In the genomic region with DNA sequence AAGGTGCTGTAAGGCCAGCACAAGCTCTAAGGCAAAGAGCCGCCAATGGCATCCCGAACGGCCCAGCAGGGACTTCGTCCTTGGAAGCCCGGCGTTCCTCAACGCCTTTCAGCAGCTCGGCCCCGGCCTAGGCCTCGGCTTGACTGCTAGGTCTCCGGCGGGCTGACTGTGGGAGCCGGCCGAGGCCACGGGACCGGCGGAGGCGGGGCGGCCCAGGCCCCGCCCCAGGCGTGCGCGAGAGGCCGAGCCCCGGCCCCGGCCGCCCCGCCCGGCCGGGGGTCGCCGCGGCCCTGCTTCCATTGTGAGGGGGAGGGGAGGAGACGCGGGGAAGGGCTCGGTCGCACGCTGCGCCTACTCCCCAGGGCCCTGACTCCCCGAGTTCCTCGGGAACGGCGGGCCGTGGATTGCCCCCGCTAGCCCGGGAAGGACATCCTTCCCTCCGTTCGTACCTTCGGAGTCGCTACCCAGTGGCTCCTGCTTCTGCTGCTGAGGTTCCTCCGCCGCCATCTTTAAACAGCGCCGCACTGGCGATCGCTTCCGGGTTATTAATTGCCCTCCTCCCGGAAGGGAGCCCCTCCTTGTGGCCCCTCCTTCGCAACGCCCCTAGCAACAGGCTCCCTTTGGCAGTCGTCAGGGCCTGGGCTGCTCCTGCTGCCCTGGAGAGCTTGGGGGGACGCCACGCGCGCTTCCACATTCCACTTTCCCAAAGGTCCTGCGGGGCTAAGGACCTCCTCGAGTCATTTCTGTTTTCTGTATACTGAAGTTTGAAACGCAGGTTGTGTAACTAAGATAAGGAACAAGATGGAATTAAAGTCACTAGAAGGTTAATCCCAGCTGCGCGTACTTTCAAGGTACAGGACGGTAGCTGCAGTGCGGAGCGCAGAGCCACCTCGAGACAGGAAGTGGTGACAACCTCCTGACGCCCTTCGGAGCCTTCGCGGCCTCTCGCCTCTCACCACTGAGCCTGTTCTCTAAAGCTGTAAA, we compare ENCODE assay signal across 8 mouse cellular contexts. TPM values are rescaled to one million over a fixed set of nuclear protein-coding genes. Genes with fewer than 3 reads are reported as not detected.
DNase-seq lines count a peak whose midpoint lies in the region; ATAC-seq and TF ChIP-seq lines count a peak whose summit lies in the region.

Gene Otub1 (minus strand): TSS at position 564 of the 984 bp plus-strand sequence.

- peaks cover 34% of the 10 kb centered on the region for H3K79me3 ChIP-seq in C2C12 (ENCODE audit: low read depth)

- H3K4me3 ChIP-seq in C2C12 (ENCODE audit: insufficient read depth, poor library complexity, severe bottlenecking), result peak within 1 kb of the TSS; percentile 85
- peak within 1 kb of the TSS; percentile 95 for H3K4me3 ChIP-seq in erythroblast, embryonic 14.5 days (replicated peaks)
- peak within 1 kb of the TSS; percentile 82 for H3K4me3 ChIP-seq in heart, embryonic 12.5 days
- peak within 1 kb of the TSS; percentile 92 for H3K4me3 ChIP-seq in kidney, postnatal 0 days (replicated peaks; ENCODE audit: low read depth, low read length)
- H3K4me3 ChIP-seq in liver, embryonic 11.5 days (ENCODE audit: low read depth, low read length), result peak within 1 kb of the TSS; percentile 89
- H3K4me3 ChIP-seq in stomach, embryonic 14.5 days (ENCODE audit: low read depth, low read length), result peak within 1 kb of the TSS; percentile 80

- peaks cover 36% of the 10 kb centered on the region for H3K36me3 ChIP-seq in C2C12 (ENCODE audit: control insufficient read depth, insufficient read depth)
- peaks cover 42% of the 10 kb centered on the region for H3K36me3 ChIP-seq in erythroblast, embryonic 14.5 days (ENCODE audit: control insufficient read depth)
- H3K36me3 ChIP-seq in heart, embryonic 12.5 days, result peaks cover 39% of the 10 kb centered on the region
- peaks cover 21% of the 10 kb centered on the region for H3K36me3 ChIP-seq in kidney, postnatal 0 days (ENCODE audit: insufficient read depth, low read length)
- peaks cover 22% of the 10 kb centered on the region for H3K36me3 ChIP-seq in liver, embryonic 11.5 days (ENCODE audit: control insufficient read depth, insufficient read depth, low read length)
- H3K36me3 ChIP-seq in stomach, embryonic 14.5 days (ENCODE audit: control insufficient read depth, insufficient read depth, low read length), result peaks cover 31% of the 10 kb centered on the region

- H3K4me2 ChIP-seq in heart, embryonic 12.5 days, result peak within 1 kb of the TSS; percentile 89
- H3K4me2 ChIP-seq in kidney, postnatal 0 days (ENCODE audit: low read length), result peak within 1 kb of the TSS; percentile 81
- H3K4me2 ChIP-seq in liver, embryonic 11.5 days, result peak within 1 kb of the TSS; percentile 96
- H3K4me2 ChIP-seq in stomach, embryonic 14.5 days (replicated peaks; ENCODE audit: low read depth, low read length), result peak within 1 kb of the TSS; percentile 88

- H3K9ac ChIP-seq in heart, embryonic 12.5 days, result peak within 1 kb of the TSS; percentile 84
- H3K9ac ChIP-seq in kidney, postnatal 0 days (ENCODE audit: low read depth, low read length), result peak within 1 kb of the TSS; percentile 83
- H3K9ac ChIP-seq in liver, embryonic 11.5 days (ENCODE audit: low read depth, low read length), result peak within 1 kb of the TSS; percentile 86
- H3K9ac ChIP-seq in stomach, embryonic 14.5 days (replicated peaks; ENCODE audit: low read depth, low read length), result peak within 1 kb of the TSS; percentile 56

- peaks cover 51% of the 10 kb centered on the region for H3K4me1 ChIP-seq in erythroblast, embryonic 14.5 days (ENCODE audit: control insufficient read depth)
- peaks cover 31% of the 10 kb centered on the region for H3K4me1 ChIP-seq in heart, embryonic 12.5 days (replicated peaks)
- peaks cover 20% of the 10 kb centered on the region for H3K4me1 ChIP-seq in kidney, postnatal 0 days (replicated peaks; ENCODE audit: insufficient read depth, low read length)
- peaks cover 22% of the 10 kb centered on the region for H3K4me1 ChIP-seq in liver, embryonic 11.5 days (replicated peaks; ENCODE audit: control insufficient read depth, insufficient read depth, low read length)
- peaks cover 16% of the 10 kb centered on the region for H3K4me1 ChIP-seq in stomach, embryonic 14.5 days (ENCODE audit: control insufficient read depth, insufficient read depth, low read length)

- under 1% methylated on average over 72 of the region's 79 CpGs for WGBS in heart, embryonic 12.5 days
- WGBS in kidney, postnatal 0 days, result under 1% methylated on average over 79 of the region's 79 CpGs
- WGBS in liver, embryonic 11.5 days, result under 1% methylated on average over 74 of the region's 79 CpGs
- WGBS in stomach, embryonic 14.5 days, result under 1% methylated on average over 76 of the region's 79 CpGs

- no peaks in the 10 kb centered on the region for H3K9me3 ChIP-seq in erythroblast, embryonic 14.5 days (ENCODE audit: control insufficient read depth, low read length)
- H3K9me3 ChIP-seq in heart, embryonic 12.5 days (replicated peaks), result no peaks in the 10 kb centered on the region
- H3K9me3 ChIP-seq in kidney, postnatal 0 days (replicated peaks; ENCODE audit: low read length), result no peaks in the 10 kb centered on the region
- H3K9me3 ChIP-seq in liver, embryonic 11.5 days (ENCODE audit: control insufficient read depth, low read length), result no peaks in the 10 kb centered on the region
- no peaks in the 10 kb centered on the region for H3K9me3 ChIP-seq in stomach, embryonic 14.5 days (ENCODE audit: control insufficient read depth, low read depth, low read length)

- DNase-seq in brain, embryonic 14.5 days (ENCODE audit: low read depth), result peak; percentile 98
- peak; percentile 99 for DNase-seq in kidney, postnatal 0 days (ENCODE audit: low spot score)
- peak; percentile 94 for DNase-seq in liver, embryonic 11.5 days (ENCODE audit: low spot score)
- peak; percentile 95 for DNase-seq in naive thymus-derived CD4-positive, alpha-beta T cell, adult 2 months (ENCODE audit: low read depth)

- peak within 1 kb of the TSS; percentile 83 for H3ac ChIP-seq in C2C12 (ENCODE audit: control insufficient read depth, insufficient read length, low read depth)

- H3K79me2 ChIP-seq in C2C12 (ENCODE audit: control insufficient read depth, insufficient read depth), result peaks cover 62% of the 10 kb centered on the region

- ATAC-seq in heart, embryonic 12.5 days (ENCODE audit: insufficient number of reproducible peaks, low FRiP score), result peak; percentile 97
- peak; percentile 95 for ATAC-seq in kidney, postnatal 0 days (replicated peaks; ENCODE audit: low FRiP score, low read depth)
- ATAC-seq in liver, embryonic 11.5 days (replicated peaks; ENCODE audit: low FRiP score), result peak; percentile 96
- ATAC-seq in stomach, embryonic 14.5 days (ENCODE audit: insufficient number of reproducible peaks, insufficient read depth, low FRiP score, low read depth), result peak; percentile 97

- H3K27me3 ChIP-seq in C2C12 (ENCODE audit: control insufficient read depth, insufficient read depth, insufficient read length), result no peaks in the 10 kb centered on the region
- no peaks in the 10 kb centered on the region for H3K27me3 ChIP-seq in erythroblast, embryonic 14.5 days (ENCODE audit: control insufficient read depth)
- no peaks in the 10 kb centered on the region for H3K27me3 ChIP-seq in heart, embryonic 12.5 days (replicated peaks)
- H3K27me3 ChIP-seq in kidney, postnatal 0 days (ENCODE audit: insufficient read depth, low read length), result no peaks in the 10 kb centered on the region
- H3K27me3 ChIP-seq in liver, embryonic 11.5 days (replicated peaks; ENCODE audit: control insufficient read depth, insufficient read depth, low read length), result no peaks in the 10 kb centered on the region
- no peaks in the 10 kb centered on the region for H3K27me3 ChIP-seq in stomach, embryonic 14.5 days (ENCODE audit: control insufficient read depth, insufficient read depth, low read length)

- peak; percentile 62; the same call in 1 of the 2 replicates for TF ChIP-seq POLR2A in brain, embryonic 14.5 days (IDR thresholded peaks at IDR 0.05; ENCODE audit: borderline replicate concordance, extremely low read depth, insufficient read depth, insufficient read length, poor library complexity, severe bottlenecking)

- no peak for TF ChIP-seq CTCF in C2C12 (IDR thresholded peaks at IDR 0.05; ENCODE audit: control insufficient read depth, insufficient read depth, insufficient read length)
- TF ChIP-seq CTCF in brain, embryonic 14.5 days (IDR thresholded peaks at IDR 0.05; ENCODE audit: borderline replicate concordance, extremely low read depth, insufficient read depth, insufficient read length), result no peak
- TF ChIP-seq CTCF in kidney, postnatal 0 days (IDR thresholded peaks at IDR 0.05; ENCODE audit: low read depth), result peak; percentile 6; the same call in 1 of the 2 replicates

- H3K27ac ChIP-seq in heart, embryonic 12.5 days (ENCODE audit: poor library complexity, severe bottlenecking), result peak within 1 kb of the TSS; percentile 98
- peak within 1 kb of the TSS; percentile 98 for H3K27ac ChIP-seq in kidney, postnatal 0 days
- H3K27ac ChIP-seq in liver, embryonic 11.5 days (ENCODE audit: low read depth, low read length), result peak within 1 kb of the TSS; percentile 97
- H3K27ac ChIP-seq in stomach, embryonic 14.5 days (ENCODE audit: low read length), result peak within 1 kb of the TSS; percentile 95

TF ChIP-seq in C2C12, 6 proteins besides CTCF, POLR2A, EP300 and RAD21:
- no peak for TF ChIP-seq CEBPB (IDR thresholded peaks at IDR 0.05; ENCODE audit: low read depth)
- TF ChIP-seq MYOG (IDR thresholded peaks at IDR 0.05; ENCODE audit: control insufficient read depth, extremely low read depth, insufficient read length), result no peak
- TF ChIP-seq MAX (IDR thresholded peaks at IDR 0.05), result peak; percentile 8
- TF ChIP-seq USF1 (IDR thresholded peaks at IDR 0.05; ENCODE audit: low read depth), result no peak
- TF ChIP-seq FOSL1 (IDR thresholded peaks at IDR 0.05; ENCODE audit: insufficient read depth, low read length, poor library complexity, severe bottlenecking), result no peak
- TF ChIP-seq MYOD1 (IDR thresholded peaks at IDR 0.05; ENCODE audit: control insufficient read depth, insufficient read length, low read depth), result no peak

RNA-seq across cellular contexts. Expression of gene Otub1, which starts in this region (rescaled TPM):
- polyA plus RNA-seq in C2C12 (2012; fragmentation: generic; extraction: Trizol), result 121 TPM
- 209 and 213 TPM in 2 replicates for polyA plus RNA-seq in brain, embryonic 14.5 days (2012; rRNA removed)
- 9.4 and 10.1 TPM in 2 replicates for polyA plus RNA-seq in erythroblast, embryonic 14.5 days (2012)
- 151 and 154 TPM in 2 replicates for polyA plus RNA-seq in heart, embryonic 12.5 days (2016; fragmentation: Nextera tagmentation; extraction: Ambion mirVana)
- 197 and 209 TPM in 2 replicates for polyA plus RNA-seq in kidney, postnatal 0 days (2015; fragmentation: Nextera tagmentation; extraction: Ambion mirVana)
- 139 and 140 TPM in 2 replicates for polyA plus RNA-seq in liver, embryonic 11.5 days (2014; fragmentation: Nextera tagmentation; extraction: Ambion mirVana)
- 222 and 238 TPM in 2 replicates for polyA plus RNA-seq in stomach, embryonic 14.5 days (2014; fragmentation: Nextera tagmentation; extraction: Ambion mirVana)

Comparison
In these comparisons a context has a peak if more than half of its experiments do, and no peak if none do; other contexts are left out.
1. Peak in every context shown above with its lines: DNase-seq, ATAC-seq, H3K4me3 ChIP-seq and H3K27ac ChIP-seq.
2. RNA of gene Otub1 (polyA plus RNA-seq): 222 to 238 TPM in stomach, embryonic 14.5 days, 209 to 213 TPM in brain, embryonic 14.5 days, 197 to 209 TPM in kidney, postnatal 0 days, 151 to 154 TPM in heart, embryonic 12.5 days, 139 to 140 TPM in liver, embryonic 11.5 days and 121 TPM in C2C12 (single experiment); 9.4 to 10.1 TPM in erythroblast, embryonic 14.5 days; every median in the first group is over 10 times any median in the second.